Mouse (Mus musculus) cerebellum, adult 9-10 months (tissue): ENCODE results near the gene Krt83.
"Not testable (repeated sequence)": the region's sequence is repeated elsewhere in the genome, so short reads cannot be mapped to it uniquely, and the experiment has no call there.

Experiments
- DNase-seq: peaks from one replicate; pipeline ENCODE4 v3.0.0; 2022

The Krt83 gene

DNA sequence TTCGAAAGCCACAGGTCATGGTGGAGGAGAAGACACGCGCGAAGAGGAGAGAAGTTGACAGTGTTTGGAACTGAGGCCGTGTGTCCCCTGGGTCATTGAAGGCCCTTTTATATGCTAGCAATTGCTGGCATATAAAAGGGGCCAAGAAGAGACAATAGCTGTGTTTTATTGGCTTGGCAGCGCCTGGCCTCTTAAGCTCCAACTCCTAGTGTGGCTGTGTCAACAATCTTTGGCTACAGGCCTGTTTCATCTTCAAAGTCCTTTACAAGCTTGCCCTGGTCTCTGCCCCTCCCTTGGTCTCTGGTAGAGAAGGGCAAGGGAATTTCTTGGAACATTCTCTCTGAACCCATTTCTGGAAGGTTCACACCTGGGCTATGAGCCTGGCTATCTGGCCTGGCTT lies at the start of gene Krt83:
Gene Krt83 (minus strand): TSS at position 82 of the 400 bp plus-strand sequence.
- DNase-seq = no peak

- DNase-seq = no peak
Observed at GRCm38 (mm10) chr15:101538580-101538900, 47.2 kb upstream of the Krt83 start.

DNA sequence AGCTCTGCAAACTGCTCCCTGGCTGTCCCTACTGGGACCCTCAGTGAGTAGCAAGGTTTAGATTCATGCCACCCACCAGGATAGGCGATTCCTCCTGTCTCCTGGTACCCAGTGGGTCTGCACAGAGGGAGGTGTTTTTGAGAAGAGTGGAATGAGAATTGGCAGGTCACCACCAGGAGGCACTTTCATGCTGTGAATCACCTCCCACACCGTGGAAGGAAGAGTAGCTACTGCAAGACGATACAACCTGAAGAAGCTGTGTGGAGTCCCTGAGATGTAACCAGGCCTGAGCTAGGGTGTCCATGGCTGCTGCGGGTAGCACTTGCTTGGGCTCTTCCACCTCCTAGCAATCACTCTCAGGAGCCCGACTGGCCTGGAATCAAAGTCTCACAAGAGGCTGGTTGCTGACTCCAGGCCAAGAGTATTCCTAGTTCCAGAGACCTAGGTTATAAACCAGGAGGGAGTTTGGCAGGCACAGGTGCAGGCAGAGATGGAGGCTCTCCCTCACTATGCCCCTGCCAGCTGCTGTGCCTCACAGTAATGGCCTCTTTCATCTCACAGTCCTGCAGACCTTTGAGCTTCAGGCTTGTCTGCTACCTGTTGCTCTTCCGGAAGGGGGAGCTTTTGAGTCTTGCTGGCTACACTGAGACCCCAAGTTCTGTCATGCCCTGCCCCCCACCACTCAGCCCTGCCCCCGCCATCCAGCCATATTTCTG lies 46.7 kb upstream of the Krt83 start:
- no peak for DNase-seq

DNA sequence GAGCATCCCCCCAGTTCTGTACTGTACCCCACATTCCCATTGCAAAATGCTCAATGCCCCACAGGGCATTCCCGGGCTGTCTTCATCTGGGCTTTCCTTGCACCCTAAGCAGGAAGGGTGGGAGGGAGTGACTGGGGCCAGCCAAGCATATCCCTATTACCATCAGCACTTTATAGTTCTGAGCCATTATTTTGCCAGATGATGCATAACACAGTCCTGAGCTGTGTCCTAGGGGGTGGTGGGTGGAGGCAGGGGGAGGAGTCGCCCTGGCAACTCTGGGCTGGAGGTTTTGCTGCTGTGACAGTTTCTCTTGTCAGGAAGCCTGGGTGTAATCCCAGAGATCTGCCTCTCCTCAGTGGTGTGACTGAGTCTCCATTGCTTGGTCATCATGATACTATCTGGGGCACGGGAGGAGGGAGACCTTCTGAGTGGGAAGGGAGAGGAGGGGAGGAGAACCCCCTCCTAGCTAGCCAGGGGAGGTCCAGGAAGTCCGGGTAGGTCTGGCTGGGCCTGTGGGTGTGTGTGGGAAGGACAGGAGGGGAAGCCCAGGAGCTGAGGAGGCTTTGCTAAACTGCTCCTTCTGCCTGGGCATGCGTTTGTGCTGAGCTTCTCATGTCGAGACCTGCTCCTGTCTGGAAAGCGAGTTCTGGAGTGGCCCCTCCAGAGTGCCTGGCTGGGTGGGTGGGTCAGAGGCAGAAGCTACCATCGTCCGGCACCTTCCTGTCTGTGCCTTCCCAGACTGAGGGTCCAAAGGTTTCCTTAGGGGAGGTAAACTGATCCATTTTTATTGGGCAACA lies 44.9 kb upstream of the Krt83 start:
- no peak for DNase-seq

DNA sequence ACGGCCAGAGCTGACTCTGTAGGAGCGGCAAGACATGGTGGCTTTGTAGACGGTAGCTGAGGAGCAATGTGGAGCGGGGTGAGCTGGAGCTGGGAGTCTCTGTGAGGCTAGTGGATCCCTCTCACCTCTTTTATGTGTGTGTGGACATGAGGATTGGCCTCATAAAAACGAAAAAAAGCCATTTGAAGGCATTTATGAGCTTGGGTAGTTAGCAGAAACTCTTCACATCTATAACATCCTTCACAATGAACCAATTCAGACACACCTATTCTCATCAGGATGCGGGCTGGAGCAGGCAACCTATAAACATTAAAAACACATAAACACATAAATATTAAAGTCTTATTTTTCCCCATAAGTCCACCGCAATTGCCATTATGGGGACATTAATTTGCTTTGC lies 41.4 kb upstream of the Krt83 start, which contains the start of gene Krt84:
Gene Krt84 (minus strand): TSS at position 101 of the 400 bp plus-strand sequence.
- no peak for DNase-seq

GRCm38 (mm10) chr15:101522556-101523232 lies 31.4 kb upstream of the Krt83 start:
- no peak for DNase-seq

GRCm38 (mm10) chr15:101519792-101520191 lies 28.5 kb upstream of the Krt83 start:
- DNase-seq = peak; percentile 64

- not testable (repeated sequence) for DNase-seq
Observed at GRCm38 (mm10) chr15:101517161-101517560, 25.8 kb upstream of the Krt83 start, which contains the start of gene Gm49425. TSS of gene Gm49425 (minus strand) at chr15:101517261.

- no peak for DNase-seq
Observed at GRCm38 (mm10) chr15:101508247-101508646, 16.9 kb upstream of the Krt83 start.

- no peak for DNase-seq
Observed at GRCm38 (mm10) chr15:101506896-101507758, 15.8 kb upstream of the Krt83 start.

DNA sequence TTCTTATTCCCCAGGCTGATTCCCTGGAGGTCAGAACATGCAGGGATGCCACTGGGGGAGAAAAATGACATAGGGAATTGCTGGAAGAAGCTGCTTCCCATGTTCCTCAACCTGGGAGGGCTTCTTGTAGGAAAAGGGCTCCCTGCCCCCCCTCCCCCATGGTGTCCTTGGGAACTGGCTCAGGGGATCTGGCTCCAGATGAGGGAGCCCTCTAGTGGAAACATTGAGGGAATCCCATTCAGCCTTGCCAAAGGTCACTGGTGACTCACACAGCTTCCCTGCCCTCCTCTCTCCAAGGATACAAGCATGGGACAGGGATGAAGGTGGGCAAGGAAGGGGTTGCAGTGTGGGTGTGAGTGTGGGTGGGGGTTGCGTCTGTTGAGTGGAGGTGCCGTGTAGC lies 5.9 kb upstream of the Krt83 start:
- DNase-seq = no peak

DNA sequence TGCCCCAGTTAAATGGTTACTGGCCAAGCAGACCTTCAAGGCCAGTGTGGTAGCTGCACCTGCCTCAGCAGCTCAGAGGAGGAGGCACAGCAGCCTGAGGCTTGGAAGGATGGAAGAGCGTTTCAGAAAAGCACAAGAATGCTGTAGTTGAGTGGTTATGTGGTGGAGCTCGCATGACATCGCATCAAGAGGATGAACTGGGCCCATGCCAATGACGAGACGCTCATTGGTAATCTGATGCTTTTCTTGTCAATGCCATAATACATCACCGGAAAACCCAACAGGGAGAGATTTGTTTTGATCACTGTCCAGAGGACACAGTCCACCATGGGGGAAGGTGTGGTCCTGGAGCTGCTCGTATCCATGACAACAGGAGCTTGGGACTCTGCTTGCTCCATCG lies 4.0 kb upstream of the Krt83 start:
- no peak for DNase-seq

DNA sequence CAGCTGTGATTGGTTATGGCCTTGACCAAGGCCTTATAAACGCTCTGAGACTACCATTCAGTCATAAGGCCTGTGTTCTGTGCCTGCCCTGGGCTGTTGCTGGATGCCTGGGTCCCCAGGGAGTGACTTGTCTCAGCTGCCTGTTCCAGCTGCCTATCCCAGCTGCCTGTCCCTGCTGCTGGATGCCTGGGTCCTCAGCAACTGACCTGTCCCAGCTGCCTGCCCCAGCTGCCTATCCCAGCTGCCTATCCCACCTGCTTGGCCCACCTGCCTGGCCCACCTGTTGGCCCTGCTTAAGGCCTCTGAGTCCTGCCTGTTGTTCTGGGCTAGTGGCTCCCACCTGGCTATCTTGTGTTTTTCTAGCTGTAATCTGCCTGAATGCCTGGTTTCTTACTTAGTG lies 2.9 kb upstream of the Krt83 start:
- no peak for DNase-seq

DNA sequence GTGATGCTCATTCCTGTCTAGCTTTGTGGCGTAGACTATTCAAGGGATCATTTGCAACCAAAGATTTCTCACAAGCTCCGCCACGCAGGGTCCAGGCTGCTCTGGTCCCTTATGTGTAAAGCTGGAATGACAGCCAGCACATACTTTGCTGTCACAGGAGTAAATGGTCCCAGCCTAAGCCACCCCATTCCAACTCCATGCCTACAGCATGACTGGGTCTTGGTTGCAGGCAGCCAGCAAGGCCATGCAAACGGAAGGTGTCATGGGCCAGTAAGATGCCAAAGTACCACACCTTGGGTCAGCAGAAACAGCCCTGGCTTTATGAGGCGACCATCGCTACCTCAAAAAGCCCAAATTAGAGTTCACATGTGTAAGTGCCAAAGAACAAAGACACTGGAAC lies 2.4 kb upstream of the Krt83 start:
- DNase-seq = no peak

GRCm38 (mm10) chr15:101492718-101493117 lies 1.4 kb upstream of the Krt83 start:
- DNase-seq = no peak

GRCm38 (mm10) chr15:101485911-101486635 lies 5.2 kb downstream of the Krt83 start:
- DNase-seq = no peak

- DNase-seq = no peak
Observed at GRCm38 (mm10) chr15:101484939-101485338, 6.4 kb downstream of the Krt83 start.

DNA sequence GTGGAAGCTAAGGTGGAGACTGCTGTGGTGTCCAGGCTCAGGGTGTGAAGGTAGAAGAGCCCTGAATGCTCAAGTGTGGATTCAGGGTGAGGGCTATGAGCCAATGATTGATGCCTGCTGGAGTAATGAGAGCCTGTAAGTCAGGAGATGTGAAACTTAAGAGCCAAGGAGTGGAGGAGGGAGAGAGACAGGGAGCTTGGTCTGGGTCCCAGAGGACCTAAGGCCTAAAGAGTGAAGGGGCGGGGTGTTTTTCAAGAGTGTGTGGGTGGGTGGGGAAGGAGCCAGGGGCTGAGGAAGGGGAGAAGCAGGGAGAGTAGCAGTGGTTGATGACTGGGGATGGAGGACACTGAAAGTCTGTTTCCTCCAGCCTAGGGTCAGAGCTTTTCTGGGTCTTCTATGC lies 7.7 kb downstream of the Krt83 start:
- DNase-seq = no peak

- no peak for DNase-seq
Observed at GRCm38 (mm10) chr15:101482056-101482455, 9.3 kb downstream of the Krt83 start.

- no peak for DNase-seq
Observed at GRCm38 (mm10) chr15:101479666-101480060, 11.6 kb downstream of the Krt83 start.

DNA sequence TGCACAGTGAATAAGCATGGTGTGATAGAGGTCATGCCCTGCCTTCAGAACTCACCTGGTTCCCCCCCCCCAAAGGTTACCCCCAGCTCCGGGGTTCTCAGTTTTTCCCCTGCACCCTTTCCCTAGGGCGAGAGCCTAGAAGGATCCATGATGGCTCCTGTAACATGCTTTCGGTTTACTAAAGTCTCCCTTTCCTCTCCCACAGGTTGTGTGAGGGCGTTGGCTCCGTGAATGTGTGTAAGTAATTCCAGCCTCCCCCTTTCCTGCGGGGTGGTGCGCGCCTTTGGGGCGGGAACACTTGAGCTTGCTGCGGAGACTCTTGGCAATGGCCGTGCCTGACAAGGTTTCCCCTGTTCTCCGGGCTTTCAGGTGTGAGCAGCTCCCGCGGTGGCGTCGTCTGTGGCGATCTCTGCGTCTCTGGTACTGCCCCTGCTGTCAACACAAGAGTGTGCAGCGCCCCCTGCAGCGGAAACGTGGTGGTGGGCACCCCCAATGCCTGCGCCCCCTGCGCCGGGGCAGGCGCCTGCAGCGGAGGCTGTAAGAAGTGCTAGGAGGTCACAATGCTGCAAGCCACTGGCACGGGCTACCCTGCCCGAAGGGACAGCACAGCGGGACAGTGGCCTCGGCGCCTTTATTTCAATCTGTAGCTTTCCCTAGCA lies 12.2 kb downstream of the Krt83 start:
- DNase-seq = peak; percentile 14
